Mouse (Mus musculus): ENCODE measurements at regions not wholly inside any gene's neighbourhood (a gene's known extent, or its start where the extent isn't known, plus 50 kb on each side); places are given as distances from the start of the nearest gene placed in this dataset.

DNA sequence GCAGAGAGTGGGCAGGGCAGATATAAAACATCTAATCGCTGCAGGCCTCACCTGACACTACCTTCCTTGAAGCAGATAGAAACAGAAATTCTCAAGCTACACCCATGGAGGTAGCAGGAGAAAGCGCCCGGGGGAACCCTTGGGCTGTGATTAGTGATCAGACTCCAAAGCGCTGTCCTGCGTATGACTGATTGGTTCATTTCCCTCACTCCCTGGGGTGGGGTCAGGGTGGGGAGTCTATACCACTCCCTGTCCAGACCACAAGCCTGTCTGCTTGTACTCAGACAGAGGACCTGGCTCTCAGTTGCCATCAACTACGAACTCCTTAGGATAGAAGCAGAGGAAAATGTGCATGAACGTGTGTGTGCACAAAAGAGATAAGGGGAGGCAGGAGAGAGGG lies 77.7 kb downstream of the Gm826 start:
- ATAC-seq (replicated peaks in 1 of 2; ENCODE audit: insufficient read depth in 1 of 2, low FRiP score in 2 of 2, low TSS enrichment in 1 of 2, low read depth in 1 of 2, poor library complexity in 2 of 2, severe bottlenecking in 2 of 2) = no peak

DNA sequence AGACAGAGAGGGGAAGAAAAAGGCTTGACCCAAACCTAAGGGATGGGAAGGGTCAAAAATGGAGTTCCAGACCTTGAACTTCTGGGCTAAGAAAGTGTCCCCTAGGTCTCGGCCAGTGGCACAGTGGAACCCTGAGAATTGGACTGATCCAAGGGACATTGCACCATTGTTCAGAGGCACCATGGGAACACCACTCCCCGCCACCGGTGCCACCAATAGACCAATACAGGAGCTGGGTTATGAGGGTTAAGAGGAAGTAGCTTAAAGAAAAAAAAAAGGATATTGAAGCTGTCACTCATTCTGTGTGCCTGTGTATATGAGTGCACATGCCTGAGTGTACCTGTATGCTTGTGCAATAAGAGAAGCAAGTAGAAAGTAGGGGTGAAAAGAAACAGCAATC lies 83.7 kb downstream of the Gm826 start:
- no peak for ATAC-seq (replicated peaks in 1 of 2; ENCODE audit: insufficient read depth in 1 of 2, low FRiP score in 2 of 2, low TSS enrichment in 1 of 2, low read depth in 1 of 2, poor library complexity in 2 of 2, severe bottlenecking in 2 of 2)

DNA sequence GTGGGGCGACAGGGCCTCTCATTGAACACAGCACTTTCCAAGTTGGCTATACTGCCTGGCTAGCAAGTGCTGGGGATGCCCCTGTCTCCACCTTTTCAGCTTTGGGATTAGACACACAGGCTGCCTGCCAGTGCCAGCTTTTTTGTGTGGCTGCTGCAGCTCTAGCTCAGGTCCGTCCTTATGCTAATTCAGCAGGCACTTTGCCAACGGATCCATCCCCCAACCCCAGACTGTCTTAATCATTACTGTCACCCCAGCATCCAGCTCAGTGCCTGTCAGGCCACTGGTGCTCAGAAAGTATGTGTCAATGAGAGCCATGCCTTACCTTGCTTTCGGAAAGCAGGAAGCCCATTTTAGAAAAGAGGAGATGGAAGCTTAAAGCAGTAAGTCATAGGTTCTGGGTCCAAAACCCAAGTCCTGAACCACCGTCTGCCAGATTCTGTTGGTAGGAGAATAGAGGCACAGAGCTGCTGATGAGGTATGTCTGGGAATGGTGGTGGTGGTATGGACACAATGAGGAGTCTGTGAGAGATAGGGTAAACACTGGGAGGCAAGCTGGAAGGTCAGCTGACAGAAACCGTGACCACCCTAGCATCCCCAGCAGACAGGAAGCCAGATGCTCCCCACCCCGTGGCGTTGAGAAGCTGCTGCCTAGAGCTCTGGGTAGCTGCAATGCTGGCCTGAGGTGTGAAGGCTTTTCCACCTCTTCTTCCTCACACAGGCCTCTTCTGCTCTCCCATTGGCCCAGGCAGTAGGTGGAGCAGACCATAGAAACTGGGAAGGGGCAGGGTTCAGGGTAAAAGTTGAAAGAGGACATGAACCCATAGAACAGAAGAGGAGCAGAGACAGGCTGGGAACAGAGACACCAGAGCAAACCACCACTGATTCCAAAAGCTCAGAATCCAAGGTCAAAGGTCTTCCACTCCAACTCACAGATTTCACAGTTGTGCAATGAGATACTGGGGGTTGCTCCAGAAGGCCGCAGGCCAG lies 84.6 kb downstream of the Gm826 start:
- ATAC-seq (replicated peaks in 1 of 2; ENCODE audit: insufficient read depth in 1 of 2, low FRiP score in 2 of 2, low TSS enrichment in 1 of 2, low read depth in 1 of 2, poor library complexity in 2 of 2, severe bottlenecking in 2 of 2) = no peak

DNA sequence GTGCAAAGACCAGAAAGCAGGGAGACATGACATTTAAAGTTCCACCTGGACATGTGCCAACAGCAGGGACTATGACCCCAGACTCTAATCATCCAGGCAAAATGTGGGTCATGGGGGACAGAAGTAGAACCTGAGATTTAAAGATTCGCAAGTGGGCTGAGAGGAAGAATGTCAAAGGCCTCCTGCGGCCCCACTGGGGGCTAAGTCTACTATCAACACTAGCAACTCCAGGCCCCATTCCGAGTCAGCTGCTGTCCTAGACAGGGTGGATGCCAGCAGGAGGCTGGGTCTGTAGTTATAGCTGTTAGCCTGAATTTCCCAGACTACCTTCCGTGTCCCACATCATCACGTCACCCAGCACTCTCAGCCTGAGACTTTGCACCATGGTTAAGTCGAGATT lies 86.7 kb downstream of the Gm826 start:
- ATAC-seq (replicated peaks in 1 of 2; ENCODE audit: insufficient read depth in 1 of 2, low FRiP score in 2 of 2, low TSS enrichment in 1 of 2, low read depth in 1 of 2, poor library complexity in 2 of 2, severe bottlenecking in 2 of 2) = no peak

DNA sequence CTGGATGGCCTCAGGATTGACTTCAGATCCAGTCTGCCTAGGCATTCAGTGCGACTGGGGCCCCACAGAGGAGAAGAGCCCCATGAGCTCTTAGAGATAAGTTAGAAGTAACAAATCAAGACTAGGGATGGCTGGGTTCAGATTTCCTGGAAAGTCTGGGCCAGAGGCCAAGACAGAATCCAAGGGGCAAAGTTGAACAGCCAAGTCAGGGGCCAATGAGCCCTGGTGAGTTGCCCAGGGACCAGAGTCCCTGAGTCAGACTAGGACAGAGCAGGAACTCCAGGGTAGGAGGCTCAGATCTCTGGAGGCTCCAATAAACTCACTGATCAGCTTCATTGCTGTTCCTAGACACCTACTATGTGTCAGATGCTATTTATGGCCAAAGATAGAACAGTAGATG lies 87.6 kb downstream of the Gm826 start:
- ATAC-seq (replicated peaks in 1 of 2; ENCODE audit: insufficient read depth in 1 of 2, low FRiP score in 2 of 2, low TSS enrichment in 1 of 2, low read depth in 1 of 2, poor library complexity in 2 of 2, severe bottlenecking in 2 of 2) = no peak

DNA sequence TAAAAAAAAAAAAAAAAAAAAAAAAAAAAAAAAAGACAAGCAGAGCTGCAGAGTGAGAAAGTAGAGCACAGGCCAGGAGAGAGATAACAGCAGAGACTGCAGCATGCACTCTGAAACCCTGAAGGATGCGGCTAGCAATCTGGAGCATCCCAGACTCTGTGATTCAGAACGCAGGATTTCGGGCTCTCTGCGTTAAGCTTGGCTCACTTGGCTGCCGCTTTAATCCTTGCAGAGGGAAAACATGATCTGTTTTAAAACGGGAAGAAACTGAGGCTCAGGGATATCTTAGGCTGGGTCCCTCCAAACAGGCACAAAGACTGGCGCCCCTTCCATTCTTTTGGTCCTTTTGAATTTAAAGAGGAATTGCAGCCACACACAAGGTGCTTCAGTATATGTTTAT lies 89.1 kb downstream of the Gm826 start:
- ATAC-seq (replicated peaks in 1 of 2; ENCODE audit: insufficient read depth in 1 of 2, low FRiP score in 2 of 2, low TSS enrichment in 1 of 2, low read depth in 1 of 2, poor library complexity in 2 of 2, severe bottlenecking in 2 of 2) = no peak

DNA sequence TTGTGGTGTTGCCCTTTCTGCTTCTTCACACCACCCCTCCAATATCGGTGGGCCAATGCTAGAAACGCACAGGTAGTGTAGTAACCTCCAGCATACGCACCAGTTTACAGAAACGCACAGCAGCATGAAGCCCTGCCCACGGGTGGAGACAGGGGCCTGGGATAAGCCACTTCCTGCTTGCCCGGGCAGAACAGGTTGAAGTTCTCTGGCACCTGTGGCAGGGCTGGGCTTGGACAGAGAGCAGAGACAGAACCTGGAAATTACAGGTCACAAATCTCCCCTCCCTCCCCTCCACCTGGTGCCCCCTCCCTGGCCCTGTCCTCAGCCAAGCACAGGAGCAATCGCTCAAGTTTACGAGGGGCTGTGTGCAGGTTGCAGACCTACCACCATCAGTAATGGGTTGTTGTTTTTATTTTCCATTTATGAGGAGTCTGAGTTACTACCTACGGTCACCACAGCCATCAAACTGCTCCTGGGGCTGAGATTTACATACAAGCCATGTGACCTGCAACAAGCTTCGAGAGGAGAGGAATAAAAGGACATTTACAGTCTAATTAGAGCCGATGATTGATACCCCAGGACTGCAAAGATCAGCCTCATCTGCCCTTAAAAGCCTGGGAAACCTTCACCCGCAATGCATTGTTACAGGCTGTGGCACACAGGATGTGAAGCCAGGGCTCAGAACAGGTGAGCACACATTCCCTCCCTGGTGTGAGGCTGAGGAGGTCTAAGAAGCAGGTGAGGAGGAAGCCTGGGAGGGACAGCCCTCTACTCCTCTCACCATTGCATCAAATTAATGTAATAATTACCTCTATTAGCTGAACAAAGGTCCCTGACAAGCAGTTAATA lies 93.2 kb downstream of the Gm826 start:
- ATAC-seq (replicated peaks in 1 of 2; ENCODE audit: insufficient read depth in 1 of 2, low FRiP score in 2 of 2, low TSS enrichment in 1 of 2, low read depth in 1 of 2, poor library complexity in 2 of 2, severe bottlenecking in 2 of 2) = no peak

DNA sequence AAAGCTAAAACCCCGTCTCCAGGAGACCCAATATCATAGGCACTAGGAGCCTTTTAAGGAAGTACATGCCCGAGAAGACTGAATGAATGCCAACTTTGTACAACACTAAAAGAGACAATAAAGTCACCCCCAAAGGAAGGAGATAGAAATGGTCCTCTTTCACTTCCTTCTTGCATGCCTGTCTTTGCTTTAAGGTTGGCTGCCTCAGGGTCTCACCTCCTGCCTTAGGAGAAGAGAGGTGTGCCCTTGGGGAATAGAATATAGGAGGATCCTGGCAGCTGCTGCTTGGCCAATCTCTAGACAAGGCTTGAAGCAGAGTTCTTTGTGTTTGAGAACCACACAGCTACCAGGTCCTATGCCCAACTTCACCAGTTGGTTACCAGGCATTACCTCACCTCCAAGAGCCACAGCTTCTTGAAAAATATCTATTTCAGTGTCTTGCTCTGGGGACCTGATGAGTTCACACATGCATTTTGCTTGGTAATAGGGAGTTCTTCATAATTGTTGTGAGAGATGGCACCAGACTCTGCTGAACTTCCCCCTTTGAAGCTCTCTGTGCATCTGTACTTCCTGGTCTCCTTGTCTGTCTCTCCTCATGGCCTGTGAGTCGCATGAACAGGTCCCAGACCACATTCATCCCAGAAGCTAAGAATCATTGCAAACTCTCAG lies 96.4 kb downstream of the Gm826 start:
- ATAC-seq (replicated peaks in 1 of 2; ENCODE audit: insufficient read depth in 1 of 2, low FRiP score in 2 of 2, low TSS enrichment in 1 of 2, low read depth in 1 of 2, poor library complexity in 2 of 2, severe bottlenecking in 2 of 2) = no peak

DNA sequence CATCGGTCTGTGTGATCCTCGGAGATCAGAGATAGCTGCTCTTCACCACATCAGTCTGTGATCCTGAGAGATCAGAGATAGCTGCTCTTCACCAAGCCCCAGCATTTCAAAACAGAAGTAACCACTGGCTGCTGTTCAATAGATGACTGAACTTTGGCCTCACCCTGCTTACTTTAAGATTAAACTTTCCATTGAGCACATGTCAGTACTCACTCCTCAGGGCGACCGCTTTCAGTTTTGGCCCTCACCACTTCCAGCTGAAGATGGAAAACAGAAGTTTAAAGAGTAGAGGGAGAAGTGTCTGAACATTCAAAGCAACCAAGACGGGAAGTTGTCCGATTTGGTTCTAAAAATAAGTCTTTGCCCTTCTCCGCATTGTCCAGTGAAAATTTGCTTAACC lies 97.2 kb downstream of the Gm826 start:
- ATAC-seq (replicated peaks in 1 of 2; ENCODE audit: insufficient read depth in 1 of 2, low FRiP score in 2 of 2, low TSS enrichment in 1 of 2, low read depth in 1 of 2, poor library complexity in 2 of 2, severe bottlenecking in 2 of 2) = no peak

DNA sequence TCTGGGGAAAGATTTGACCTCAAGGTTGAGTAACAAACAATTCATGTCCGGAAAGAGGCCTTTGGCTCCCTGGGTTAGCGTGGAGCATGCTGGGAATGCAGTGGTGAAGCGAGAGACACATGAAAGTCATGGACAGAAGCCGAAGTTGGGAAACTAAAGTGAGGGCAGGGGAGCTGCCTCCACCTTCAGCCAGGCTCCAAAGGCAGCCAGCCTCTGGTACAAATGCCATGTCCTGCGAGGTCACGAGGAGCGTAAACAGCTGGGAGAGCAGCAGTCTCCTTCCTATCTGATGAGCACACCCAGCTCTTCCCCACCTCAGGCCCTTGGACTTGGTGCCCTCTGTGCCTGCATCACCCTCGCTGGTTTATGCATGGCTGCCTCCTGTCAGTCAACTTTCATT lies 103.2 kb downstream of the Gm826 start:
- ATAC-seq (replicated peaks in 1 of 2; ENCODE audit: insufficient read depth in 1 of 2, low FRiP score in 2 of 2, low TSS enrichment in 1 of 2, low read depth in 1 of 2, poor library complexity in 2 of 2, severe bottlenecking in 2 of 2) = no peak

DNA sequence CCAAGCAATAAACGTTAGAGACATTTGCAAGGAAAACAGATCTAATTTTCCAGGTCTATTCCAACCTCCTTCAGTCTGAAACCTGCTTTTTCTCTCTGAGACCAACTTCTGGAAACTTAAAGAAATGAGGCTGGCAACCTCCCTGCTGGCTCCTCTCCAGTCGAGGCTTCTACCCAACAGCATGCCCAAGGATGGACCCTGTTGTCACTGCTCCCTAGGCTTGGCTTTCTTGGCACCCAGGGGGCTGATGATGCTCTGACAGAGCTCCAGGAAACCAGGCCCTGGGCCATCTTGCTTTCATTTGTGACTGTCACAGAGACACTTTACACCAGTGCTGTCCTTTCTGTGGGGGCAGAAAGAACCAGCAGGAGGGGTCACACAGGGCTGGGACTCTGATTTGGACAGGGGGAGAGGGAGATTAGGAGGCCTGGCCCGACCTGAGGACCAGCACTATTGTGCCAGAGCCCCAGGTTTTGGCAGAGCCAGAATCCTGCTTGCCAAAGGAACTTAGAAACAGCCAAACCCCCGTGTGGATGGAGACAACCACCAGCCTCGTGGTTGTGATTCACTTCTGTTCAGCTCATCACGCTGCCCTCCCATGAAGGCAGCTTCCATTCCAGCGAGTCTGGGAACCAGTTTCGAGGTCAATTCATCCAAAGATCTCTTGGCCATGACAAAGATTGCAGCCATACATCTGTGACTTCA lies 105.5 kb downstream of the Gm826 start:
- ATAC-seq (replicated peaks in 1 of 2; ENCODE audit: insufficient read depth in 1 of 2, low FRiP score in 2 of 2, low TSS enrichment in 1 of 2, low read depth in 1 of 2, poor library complexity in 2 of 2, severe bottlenecking in 2 of 2) = no peak

DNA sequence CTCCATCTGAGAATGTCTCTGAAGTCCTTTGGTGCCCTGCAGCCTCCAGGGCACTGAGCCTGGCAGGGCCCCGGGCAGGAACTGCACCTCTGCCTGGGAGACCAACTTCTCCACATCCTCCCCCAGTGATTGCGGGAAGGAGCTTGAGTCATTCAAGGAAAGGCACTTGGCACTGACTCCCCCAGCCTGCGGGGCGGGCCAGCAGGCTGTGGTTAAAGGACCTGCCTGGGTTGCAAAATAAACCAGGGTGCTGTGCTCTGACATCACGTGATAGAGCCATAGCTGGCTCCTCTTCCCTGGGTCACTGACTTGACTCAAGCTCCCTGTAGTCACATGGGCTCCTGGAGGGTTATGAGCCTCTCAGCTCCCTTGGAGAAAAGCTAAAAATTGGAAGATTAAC lies 108.5 kb downstream of the Gm826 start:
- ATAC-seq (replicated peaks in 1 of 2; ENCODE audit: insufficient read depth in 1 of 2, low FRiP score in 2 of 2, low TSS enrichment in 1 of 2, low read depth in 1 of 2, poor library complexity in 2 of 2, severe bottlenecking in 2 of 2) = peak; percentile 7 to 70; a peak in 2 of 4 replicates

DNA sequence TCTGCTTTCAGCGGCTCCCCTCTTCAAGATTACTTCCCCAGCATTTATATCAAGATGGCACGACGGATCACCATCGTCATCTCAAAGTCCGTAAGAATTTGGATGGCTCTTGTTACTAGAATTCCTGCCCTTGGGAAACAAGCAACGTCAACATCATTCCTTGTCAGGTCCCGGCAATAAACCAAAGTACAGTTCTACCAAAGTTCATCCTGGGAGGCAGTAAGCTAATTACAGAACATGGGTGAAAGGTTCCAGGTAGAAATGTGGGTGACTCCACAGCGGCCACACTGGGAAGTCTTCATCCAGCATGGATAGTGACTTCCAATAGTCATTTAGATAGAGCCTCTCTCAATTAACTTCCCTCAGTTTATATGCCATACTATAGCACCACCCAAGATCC lies 110.6 kb downstream of the Gm826 start:
- no peak for ATAC-seq (replicated peaks in 1 of 2; ENCODE audit: insufficient read depth in 1 of 2, low FRiP score in 2 of 2, low TSS enrichment in 1 of 2, low read depth in 1 of 2, poor library complexity in 2 of 2, severe bottlenecking in 2 of 2)

DNA sequence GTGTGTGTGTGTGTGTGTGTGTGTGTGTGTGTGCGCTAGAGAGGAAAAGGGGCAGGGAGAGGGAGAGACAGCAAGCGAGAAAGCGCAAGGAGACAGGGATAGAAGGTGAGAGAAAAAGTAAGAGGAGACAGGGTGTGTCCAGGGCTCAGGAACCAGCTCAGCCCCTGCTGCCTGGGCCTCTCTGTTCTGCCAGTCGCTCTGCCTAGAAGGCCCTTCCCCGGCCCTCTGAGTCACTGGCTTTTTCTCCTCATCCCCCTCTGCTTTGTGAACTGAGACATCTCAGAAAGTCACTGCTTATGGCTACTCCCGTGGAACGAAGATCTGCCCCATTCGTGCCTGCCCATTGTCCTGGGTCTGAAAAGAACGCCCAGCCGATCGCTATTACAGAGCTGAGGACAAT lies 112.2 kb downstream of the Gm826 start:
- ATAC-seq (replicated peaks in 1 of 2; ENCODE audit: insufficient read depth in 1 of 2, low FRiP score in 2 of 2, low TSS enrichment in 1 of 2, low read depth in 1 of 2, poor library complexity in 2 of 2, severe bottlenecking in 2 of 2) = no peak

DNA sequence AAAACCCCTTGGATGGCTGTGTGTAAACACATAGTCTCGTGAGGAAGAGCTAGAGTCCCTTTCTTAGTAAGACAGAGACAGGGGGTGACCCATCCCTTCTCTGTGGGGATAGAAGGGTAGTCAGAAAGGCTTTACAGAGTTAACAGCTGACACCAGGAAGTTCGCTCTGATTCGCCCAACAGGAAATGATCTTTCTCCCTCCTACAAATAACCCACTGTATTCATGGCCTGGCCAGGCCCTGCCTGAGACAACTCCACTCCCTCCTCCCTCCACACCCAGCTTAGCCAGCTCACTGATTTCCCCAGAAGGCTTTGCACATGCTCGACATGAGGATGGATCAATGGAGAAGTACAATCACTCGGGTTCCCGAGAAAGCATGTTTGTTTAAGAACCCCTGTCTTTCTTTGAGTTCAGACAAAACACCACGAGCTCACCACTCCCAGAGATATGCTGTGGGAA lies 113.4 kb downstream of the Gm826 start:
- no peak for ATAC-seq (replicated peaks in 1 of 2; ENCODE audit: insufficient read depth in 1 of 2, low FRiP score in 2 of 2, low TSS enrichment in 1 of 2, low read depth in 1 of 2, poor library complexity in 2 of 2, severe bottlenecking in 2 of 2)

DNA sequence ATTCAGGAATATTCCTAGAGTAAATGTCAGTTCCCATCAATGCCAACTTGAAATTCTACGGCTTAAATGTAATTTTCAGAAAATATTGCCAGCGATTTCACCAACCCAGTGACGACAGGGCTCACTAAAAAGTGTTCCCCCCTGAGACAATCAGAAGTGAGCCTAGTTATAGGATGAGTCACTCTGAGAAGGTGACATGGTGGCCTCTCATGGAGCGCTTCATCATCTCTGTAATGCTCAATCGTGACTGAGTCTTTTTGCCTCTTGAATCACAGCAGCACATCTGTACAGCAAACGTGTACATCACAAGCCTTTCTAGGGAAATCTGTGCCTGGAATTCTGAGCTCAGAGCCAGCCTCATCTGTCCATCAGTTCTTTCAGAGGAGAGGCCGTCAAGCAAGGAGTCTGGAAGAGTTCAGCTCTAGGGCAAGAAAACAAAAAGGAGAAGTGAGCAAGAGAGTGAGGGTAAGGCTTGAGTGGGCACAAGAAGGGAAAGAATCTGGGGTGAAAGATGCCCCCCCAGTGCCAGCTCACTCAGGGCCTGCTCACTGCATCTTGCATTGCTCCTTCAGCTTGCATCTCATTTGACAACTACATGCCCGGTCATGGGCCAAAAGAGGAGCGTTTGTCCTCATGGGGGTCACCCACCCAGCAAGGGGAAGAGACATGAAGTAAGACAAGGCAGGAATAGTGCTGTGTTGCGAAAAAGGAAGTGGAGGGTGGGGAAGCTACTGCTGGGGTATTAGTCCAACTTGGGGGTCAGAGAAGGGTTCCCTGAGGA lies 119.7 kb downstream of the Gm826 start:
- peak in 1 of 2 experiments; percentile 42; a peak in 1 of 4 replicates for ATAC-seq (replicated peaks in 1 of 2; ENCODE audit: insufficient read depth in 1 of 2, low FRiP score in 2 of 2, low TSS enrichment in 1 of 2, low read depth in 1 of 2, poor library complexity in 2 of 2, severe bottlenecking in 2 of 2)

DNA sequence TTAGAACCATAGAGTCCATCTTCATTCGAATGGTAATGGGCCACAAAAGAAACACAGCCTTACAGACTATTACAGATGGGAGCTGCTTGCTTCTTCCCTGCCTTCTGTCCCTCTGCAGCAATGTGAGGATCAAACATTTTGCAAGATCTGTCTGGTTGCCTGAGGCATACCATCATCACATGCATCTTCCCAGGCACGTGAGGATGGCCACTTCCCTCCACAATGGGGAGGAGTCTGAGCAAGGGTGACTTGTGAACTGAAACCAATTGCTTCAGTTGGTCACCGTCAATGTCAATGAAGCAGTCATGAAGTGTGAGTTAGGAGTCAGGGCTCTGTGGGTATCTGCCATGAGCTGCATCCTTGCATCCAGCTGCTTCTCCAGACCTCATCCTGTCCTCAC lies 123.5 kb downstream of the Gm826 start:
- ATAC-seq (replicated peaks in 1 of 2; ENCODE audit: insufficient read depth in 1 of 2, low FRiP score in 2 of 2, low TSS enrichment in 1 of 2, low read depth in 1 of 2, poor library complexity in 2 of 2, severe bottlenecking in 2 of 2) = no peak

Data from hematopoietic stem cell, adult 5-6 weeks (primary cell).